Mouse (Mus musculus): ENCODE data around the gene Nudt15. TPM values are rescaled to one million over a fixed set of nuclear protein-coding genes. Genes with fewer than 3 reads are reported as not detected.

The Nudt15 gene
- total RNA-seq, 2 experiments from 2014 or later: 7.0 to 7.4 TPM

GRCm38 (mm10) chr14:73473670-73474460 is 74.2 kb downstream of the Nudt15 start:
- peak in 1 of 2 experiments; percentile 60 for DNase-seq (ENCODE audit: low spot score in 2 of 2)

- DNase-seq (ENCODE audit: low spot score in 2 of 2): no peak
These were observed 75.8 kb downstream of the Nudt15 start for GRCm38 (mm10) chr14:73472205-73472604.

DNA sequence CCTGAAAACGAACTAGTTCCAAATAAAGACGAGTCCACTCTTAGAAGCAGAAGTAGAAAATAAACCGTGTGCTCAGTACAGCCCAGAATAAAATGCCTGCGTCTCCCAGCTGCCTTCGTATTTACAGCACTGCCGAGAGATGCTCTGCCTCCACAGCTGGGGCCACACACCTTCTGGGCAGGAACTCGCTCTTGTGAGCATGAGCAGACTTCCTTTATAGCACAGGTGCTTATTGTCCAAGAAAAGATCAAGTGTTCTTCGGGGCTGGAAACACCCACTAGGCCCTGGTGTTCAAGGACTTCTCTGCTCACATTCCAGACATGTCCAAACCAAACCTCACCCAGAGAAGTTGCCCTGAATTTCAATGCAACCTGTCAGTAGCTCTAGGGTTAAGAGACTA is 77.4 kb downstream of the Nudt15 start:
- no peak for DNase-seq (ENCODE audit: low spot score in 2 of 2)

DNA sequence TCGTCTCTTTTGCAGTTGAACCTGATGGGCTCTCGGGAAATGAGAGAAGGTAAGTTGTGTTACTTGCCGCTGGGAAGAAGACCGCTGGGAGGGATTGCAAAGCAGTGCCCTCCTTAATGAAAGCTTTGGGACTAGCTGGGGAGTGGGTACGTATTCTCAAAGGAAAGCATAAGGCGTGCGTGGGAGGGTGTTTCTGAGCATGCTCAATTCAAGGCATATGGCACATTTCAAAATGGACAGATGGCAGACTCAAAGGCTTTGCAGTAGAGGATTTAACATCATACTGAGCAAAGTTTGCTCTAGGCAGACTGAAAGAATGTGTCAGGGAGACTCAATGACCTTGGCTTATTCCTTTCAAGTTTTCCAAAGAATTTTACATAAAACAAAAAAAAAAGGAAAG is 78.5 kb downstream of the Nudt15 start:
- no peak for DNase-seq (ENCODE audit: low spot score in 2 of 2)

Other genes with a start within 250 kb of the Nudt15 start
- 10 to 100 TPM; 19.0 to 31.7 TPM for gene Rb1, start 222.4 kb downstream of the Nudt15 start, total RNA-seq (2021)
- 1,000 to 10,000 TPM; 1,124 to 1,128 TPM for gene Itm2b, start 163.0 kb downstream of the Nudt15 start, total RNA-seq (2021)
- gene Med4, start 38.2 kb downstream of the Nudt15 start, total RNA-seq (2021): 10 to 100 TPM; 22.0 to 22.8 TPM
- gene Sucla2, start 22.9 kb downstream of the Nudt15 start, total RNA-seq (2021): 100 to 1,000 TPM; 316 to 519 TPM
- not detected for gene Gm21750, start 113.0 kb upstream of the Nudt15 start, total RNA-seq (2021)

Measured in adrenal gland, adult 18-20 months (tissue).